Mouse (Mus musculus) lung, adult 18-20 months (tissue): ENCODE results near the gene Akap6.

Experiments
- DNase-seq, 2 experiments: peaks; one replicate each; pipeline ENCODE4 v3.0.0; 2022; ENCODE audit warnings: mixed read lengths in 2 of 2

Gene Akap6

DNA sequence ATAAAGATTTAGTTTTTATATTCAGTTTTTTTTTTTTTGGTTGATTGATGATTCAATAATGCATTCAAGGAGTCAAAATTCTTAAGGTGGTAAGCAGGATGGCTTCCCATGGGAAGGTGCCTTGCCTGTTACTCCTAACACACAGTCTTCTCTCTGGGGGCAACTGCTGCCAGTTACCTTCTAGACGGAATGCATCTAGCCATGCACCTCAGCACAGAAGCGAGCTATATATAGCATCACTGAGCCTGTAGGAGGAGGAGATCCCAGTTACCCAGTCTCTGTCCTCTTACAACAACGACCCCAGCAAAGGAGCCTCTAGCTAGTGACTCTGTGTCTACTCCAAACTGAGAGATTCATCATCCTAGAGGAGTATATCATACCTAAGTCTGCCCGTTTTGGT lies 150.1 kb downstream of the Akap6 start:
- no peak for DNase-seq

DNA sequence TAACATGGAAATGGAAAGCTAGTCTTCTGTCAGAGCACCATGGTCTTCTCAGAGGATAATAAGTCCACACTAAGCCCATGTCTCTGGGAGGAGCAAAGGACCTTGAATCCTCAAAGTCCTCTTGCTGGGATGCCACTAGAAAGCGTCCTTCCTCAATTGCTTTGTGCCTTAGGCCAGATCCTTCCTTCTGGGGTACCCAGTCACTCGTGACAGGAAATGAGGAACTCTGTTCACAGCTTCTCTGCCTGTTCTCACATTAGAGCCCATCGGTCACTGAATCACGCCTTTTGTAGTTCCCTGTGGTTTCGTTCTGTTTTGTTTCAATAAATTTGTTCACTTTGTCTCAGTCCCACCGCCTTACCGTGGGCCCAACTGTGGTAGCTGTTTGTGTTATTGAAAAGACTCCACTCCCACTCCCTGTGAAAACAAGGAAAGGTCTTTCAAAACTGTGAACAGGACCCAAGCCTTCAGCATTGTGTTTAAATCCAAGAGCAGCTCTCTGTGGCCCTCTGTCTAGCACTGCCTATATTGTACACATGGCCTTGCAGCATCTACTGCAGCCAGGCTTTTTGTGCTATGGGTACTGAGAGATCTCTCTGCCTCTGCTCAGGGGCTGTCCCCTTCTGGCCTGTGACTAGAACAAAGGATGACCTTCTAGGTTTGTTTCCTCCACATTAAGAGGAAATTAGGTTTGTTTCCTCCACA lies 151.3 kb downstream of the Akap6 start:
- no peak for DNase-seq

DNA sequence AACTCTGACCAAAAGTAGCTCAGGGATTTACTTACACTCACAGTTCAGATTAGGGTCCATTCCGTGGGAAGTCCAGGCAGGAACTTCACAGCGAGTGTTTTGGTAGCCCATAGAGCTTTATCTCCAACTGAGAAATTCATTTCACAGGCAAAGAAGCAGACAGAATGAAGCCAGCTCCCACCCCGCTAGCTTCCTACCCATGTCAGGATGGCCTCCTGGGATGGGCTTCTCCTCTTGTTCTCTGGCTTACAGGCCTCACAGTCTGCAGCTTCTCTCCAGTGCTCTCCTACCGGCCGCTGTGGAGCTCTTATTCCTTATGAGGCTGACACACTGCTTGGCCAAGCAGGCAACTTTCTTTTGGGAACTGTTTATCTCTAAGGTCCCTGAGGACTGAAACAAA lies 152.0 kb downstream of the Akap6 start:
- no peak for DNase-seq

DNA sequence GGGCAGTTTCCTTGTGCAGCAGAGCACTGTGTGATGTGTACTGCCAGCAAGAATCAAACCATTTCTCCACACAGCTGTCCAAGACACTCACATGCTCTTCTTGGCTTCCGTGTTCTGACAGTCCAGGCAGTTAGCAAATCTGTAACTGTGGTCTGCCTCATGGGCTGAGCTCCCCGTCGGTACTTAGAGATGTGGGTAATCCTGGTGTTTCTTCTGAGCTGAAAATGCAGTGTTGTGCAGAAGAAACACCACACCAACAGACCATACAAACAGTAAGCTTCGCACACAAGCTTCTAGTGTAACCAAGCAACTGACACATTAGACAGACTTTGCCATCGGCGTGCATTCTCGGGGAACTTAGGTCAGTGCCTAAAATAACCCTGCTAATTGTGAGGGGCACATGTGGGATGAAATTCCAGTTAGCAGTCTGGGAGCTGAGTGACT lies 155.1 kb downstream of the Akap6 start:
- no peak for DNase-seq

DNA sequence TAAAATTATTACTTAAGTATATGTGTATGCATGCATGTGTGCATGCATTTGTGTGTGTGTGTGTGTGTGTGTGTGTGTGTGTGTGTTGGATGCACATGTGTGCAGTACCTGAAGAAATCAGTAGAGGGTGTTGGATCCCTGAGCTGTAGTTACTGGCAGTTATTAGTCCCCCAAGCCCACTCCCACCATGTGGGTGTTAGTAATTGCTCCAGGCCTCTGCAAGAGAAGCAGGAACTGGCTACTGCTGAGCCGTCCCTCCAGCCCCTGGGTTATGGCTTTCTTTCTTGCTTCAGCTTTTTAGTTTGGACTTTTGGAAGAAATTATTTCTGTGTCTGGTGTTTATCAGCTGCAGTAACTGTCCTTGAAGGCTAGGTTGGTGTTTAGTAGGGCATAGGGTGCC lies 156.9 kb downstream of the Akap6 start:
- no peak for DNase-seq

DNA sequence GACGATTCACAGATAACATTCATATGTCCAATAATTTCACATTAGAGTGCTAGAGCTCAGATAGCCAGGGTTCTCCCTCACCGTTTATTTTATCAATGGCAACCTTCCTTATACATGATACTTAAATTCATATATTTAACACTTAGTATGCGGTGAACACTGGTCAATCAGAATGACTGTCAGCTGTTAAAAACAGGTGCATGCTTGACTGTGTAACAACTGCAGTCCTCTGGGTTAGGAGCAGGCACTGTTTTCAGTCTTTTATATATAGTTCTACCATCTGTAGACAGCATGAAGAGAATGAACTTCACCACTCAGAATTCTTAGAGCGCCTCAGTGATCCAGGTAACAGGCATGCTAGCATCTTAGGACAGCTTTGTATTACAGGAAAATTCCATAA lies 158.1 kb downstream of the Akap6 start:
- no peak for DNase-seq

DNA sequence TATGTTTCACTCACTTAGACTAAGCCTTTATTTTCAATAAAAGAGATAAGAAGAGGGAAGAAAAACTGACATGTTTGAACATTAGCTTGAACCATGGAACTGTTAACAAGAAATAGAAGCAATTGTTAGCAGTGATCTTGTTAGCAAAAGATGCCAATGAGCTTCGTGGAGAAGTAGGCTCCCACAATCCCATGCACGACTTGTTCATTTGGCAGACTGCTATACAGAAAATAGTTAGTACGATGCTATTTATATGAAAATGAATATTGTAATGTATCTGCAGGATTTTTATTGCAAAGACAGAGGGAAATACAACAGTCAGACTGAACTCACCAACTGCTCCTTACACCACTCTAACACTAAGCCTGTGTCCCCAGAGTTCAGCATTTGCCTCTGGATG lies 162.7 kb downstream of the Akap6 start:
- DNase-seq, result no peak

DNA sequence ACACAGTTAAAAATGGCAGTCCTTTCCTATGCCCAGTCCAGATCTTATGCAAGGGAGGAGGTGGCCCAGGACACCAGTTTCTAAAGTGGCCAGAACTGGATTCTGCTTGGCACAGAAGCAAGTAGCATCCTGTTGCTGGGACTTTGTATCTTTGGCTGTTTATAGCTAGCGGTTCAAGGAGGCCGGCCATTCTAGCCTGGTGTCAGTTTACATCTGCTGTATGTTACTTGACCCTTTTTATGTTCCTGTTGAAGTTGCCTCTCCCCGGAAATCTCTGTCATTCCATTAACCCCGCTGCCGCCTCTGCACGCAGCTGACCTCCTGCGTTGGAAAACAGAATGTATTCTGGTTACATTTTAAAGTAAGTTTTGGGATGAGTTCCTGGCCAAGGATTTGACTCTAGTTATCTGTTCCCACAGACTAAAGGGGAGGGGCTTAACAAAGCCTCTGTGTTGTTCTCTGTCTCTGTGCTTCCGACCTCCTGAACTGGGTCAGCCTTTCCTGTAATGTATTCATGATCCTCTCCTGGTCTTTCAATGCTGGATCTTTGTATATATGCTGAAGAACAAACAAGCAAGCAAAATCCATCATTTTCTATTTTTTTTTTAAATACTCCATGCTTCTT lies 168.9 kb downstream of the Akap6 start:
- DNase-seq, result peak in 1 of 2 experiments; percentile 30

DNA sequence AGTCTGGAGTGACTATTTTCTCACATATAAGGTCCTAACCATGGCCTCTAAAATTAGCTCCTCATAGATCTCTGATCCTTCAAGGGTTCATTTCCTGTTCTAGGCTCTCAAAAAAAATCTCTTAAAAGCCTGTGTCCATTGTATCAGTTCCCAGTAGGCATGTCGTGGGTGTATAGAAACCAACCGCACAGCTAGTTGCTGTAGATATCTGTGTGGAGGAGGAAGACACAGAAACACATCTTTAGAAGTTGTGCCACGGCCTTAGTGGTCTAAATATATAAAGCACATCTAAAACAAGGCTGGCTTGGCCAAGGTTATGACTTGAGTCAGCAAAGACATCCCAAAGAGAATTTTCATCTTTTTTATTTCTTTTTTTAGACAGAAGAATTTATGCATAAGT lies 172.4 kb downstream of the Akap6 start:
- DNase-seq, result no peak

DNA sequence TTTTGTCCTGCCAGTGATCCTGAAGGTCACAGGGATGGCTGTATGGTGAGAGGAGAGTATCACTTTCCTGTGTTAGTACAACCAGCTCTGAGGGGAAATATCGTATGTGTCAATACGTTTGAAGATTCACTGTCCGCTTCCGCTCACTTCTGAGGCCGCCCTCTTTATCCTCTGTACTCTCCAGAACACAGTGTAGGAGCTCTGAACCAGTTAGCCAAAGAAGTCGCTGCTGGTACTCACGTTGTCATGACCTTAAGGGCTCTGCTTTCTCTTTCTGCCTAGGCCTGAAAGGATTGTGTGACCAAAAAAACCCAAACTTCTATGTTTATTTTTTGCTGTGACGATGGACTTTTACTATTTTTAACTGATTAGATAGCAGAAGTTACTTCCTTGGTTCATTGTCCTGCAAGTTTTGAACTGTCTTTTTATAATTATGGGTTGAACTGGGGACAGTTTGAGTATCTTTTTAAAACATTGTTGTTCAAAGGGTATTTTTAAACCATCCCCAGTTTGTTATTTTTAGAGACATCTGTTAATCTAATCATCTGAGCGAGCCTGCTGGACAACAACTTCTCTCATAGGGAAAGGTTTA lies 175.2 kb downstream of the Akap6 start:
- no peak for DNase-seq

DNA sequence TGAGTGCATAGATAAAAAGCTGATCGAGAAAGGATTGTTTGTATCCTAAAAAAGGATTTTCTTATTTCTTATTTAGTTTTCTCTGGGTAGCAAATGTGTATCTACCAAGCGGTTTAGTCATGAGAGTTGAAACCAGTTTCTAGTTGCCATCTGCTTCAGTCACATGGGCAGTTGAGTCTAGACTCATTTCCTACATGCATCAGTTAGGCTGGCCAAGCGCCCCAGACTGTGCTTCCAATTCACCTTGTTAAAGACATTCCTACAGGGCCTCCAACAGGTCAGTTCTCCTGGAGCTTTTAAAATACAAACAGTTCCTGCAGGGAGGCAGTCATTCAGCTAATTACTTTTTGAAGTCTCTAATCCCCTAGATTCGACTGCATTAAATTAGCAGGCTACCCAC lies 176.9 kb downstream of the Akap6 start:
- no peak for DNase-seq

DNA sequence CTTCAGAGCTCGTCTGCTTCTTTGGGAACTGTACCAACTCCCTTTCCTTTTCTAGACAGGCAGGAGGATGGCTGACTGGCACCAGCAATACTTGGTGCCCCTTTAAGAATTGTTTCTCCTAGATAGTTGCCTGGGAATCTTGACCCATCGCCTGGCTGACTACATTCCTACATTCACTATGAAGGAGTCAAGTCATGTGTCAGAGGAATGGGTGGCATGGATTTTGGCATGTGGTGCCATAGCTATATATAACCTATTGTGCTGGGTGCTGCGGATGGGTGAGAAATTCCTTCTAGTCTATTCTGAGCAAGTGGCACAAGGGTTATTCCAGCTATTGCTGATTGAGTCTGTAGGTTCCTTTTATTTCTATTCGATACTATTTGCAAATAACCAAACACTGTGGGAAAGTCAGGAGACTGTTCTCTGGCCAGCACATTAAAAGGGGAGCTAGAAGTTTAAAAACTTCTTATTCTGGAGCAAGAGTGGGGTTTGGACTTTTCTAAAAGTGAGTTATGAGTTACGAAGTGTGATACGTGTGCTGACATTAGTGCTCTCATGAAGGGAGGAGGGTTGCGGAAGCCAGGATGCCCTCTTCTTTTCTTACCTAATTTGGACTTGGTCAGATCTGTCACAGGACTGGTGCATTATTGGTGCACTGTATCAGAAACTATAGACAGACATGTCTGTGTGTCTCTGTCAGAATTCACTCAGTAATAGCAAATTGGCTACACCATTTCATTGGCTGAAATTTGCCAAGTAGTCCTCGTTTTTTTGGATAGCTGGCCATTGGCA lies 178.0 kb downstream of the Akap6 start:
- DNase-seq, result no peak

DNA sequence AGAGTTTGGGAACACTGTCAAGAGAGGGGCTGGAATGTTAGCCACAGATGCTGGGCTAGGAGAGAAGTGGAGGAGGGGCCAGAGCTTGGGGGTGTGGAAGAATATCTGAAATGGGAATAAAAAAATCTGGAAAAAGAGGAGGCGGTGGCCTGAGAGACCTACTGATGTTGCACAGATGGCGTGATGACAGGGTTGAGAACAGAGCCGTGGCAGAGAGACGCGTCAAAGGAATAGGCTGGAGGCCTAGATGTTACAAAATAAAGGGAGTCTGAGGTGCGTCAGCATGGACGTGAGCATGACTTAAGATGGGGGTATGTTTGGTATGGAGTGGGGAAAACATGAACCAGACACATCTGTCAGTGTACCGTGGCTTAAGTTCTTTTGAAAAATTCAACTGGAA lies 180.1 kb downstream of the Akap6 start:
- DNase-seq, result peak; percentile 22 to 59

DNA sequence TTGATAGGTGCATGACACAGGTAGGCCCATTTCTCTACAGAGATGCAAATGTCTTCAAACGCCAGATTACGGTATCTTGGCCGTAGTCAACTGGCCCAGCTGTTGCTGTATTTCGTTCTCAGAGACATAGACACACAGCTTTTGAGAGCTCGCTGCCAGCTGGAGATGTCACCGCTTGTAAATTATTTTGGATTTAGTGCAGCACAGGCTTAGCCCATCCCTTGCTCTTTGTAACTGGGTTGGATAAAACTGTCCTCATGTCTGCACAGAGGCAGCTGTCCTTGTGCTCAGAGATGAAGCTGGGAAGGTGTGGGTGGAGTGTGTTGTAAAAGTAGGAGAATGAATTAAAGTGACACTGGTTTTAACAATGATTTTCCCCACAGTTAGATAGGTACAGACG lies 193.3 kb downstream of the Akap6 start:
- no peak for DNase-seq

DNA sequence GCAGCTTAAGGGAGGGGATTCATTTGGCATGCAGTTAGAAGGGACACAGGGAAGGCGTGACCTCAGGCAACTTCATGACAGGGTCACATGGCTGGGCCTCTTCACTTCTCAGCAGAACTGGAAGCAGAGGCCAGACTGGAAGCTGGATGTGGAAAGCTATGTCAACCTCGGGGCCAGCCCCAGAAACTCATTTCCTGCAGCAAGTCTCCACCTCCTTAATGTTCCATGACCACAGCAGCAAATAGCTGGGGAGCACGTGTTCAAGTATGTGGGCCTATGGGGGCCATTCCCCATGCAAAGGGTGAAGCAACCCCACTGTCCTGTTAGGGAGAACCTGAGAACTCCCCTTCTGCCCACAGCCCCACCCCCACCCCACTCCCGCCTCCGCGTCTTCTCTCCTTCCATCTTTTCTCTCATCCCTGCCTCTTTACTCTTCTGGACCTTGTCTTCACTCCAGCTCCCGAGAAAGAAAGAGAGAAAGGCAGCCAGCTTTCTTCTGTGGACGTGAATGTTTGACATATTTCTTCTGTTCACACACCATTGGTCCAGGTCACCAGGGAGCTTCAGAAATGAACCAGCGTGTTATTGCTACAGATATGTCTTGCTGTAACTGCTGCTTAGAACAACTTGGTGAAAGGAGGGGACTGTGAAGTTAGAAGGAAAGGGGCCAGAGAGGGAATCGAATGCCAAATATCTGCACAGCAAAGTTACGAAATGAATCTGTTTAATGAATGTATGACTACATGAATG lies 194.6 kb downstream of the Akap6 start:
- DNase-seq, result peak in 1 of 2 experiments; percentile 34

DNA sequence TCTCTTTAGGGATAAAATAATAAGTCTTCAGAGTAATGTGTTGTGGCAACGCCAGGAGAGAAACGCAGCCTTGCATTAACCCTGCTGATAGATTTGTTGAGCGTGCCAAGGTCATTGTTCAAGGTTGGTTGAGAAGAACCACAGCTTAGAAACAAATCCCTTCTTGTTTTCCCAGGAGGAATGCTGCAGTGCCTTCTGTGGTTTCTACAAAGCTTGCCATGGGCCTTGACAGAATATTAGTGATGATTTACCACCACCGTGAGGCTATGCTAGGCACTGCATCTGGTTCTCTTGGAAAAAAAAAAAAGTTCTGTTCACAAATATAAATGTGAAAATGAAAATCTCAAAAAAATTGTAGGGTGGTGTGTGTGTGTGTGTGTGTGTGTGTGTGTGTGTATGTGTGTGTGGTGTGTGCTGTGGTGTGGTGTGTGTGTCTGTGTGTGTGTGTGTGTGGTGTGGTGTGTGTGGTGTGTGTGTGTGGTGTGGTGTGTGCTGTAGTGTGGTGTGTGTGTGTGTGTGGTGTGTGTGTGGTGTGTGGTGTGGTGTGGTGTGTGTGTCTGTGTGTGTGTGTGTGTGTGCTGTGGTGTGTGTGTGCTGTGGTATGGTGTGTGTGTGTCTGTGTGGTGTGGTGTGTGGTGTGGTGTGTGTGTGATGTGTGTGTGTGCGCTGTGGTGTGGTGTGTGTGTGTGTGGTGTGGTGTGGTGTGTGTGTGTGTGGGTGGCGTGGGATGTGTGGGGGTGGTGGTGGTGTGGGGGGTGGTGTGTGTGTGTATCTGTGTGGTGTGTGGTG lies 196.7 kb downstream of the Akap6 start:
- DNase-seq, result peak; percentile 13 to 40

DNA sequence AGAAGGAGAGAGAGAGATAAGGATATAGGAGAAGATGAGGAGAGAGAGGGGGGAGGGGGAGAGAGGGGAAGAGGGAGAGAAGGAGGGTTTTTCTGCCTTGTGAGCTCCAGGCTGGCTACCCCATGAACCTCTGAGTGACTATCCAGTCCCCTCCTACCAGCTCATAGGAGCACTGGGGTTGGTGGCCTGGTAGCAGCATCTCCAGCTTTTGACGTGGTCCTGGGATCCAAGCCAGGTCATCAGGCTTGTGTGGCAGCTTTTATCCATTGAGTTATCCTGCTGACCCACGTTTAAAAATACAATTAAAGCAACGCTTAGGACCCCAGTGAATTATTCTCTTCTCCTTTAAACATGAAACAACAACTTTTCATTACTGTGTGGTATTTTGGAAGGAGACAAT lies 197.6 kb downstream of the Akap6 start:
- DNase-seq, result no peak

DNA sequence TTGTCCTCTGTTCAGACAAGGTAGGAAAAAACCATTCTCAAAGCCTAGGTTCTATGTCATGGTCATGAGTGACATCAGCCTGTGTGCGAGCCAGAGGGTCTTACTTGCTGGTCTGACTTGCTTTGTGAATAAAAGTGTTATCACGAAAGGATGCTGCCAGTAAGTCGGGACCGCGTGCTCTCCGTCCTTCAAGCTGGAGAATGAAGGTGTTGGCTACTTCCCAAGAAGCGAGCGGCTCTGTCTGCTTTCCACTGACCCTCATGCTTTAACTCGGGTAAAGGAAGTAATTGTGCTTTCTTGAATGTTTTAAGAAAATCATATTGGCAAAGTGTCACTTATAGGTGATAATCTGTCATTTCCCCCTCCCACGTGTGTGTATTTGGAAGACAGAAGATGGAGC lies 198.9 kb downstream of the Akap6 start:
- DNase-seq, result no peak

DNA sequence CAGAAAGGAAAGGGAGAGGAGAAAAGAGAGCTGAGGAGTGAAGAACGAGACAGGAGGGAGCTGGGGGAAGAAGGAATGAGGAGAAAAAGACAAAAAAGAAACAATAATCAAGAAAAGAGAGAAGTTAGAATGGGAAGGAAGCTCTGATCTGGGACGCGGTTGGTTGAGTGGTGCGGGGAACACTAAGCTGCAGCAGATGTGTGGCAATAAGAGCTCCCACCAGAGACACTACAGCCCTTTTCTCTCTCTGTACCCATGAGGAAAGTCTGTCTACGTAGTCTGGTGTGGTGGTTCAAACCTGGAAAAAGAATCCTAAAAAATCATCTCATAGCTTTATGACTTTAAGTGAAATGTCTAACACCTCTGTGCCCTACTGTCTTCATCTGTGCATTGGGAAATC lies 204.9 kb downstream of the Akap6 start:
- DNase-seq, result no peak

DNA sequence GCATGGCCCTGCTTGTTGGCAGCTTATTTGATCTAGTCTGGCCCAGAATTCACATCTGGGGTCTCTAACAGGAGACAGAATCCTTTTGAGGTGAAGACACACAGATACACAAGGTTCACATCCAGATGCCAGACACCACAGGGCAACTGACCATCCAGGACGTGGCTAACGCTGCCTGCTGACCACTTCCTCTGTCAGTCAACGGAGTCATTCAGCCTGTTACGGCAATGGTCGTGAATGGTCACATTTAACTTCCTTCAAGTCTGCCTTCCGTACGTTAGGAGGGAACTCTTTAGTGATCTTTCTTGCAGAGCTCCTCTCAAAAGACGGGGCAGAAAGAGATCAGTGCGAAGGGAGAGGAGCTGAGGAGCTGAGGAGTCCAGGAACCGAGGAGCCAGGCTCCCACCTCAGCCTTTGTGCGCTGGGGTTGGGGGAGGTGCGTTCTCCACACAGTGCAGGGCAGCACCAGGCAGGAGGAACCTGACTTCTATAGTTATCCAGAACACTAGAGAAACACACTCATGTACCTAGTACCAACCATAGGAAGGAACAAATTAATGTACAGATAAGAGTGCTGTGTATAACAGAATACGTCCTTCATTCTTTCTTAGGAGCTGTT lies 209.4 kb downstream of the Akap6 start:
- DNase-seq, result no peak

DNA sequence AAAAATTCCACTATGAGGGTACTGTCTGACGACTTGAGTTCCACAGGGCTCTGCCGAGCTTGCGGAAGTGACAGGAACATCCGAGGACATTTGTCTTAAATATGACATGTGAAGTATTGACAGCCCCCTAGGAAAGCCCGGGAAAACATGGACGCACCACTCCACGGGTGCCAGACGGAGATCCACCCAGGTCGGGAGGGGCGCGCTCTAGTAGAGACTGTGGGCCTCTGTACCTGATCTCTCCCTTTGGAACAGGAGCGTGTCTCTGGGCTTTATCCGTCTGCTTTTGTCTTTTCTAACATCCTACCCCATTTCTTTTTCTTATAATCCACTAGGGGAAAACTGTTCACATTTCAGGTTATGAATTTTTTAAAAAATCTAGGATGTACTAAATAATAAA lies 211.2 kb downstream of the Akap6 start:
- no peak for DNase-seq

DNA sequence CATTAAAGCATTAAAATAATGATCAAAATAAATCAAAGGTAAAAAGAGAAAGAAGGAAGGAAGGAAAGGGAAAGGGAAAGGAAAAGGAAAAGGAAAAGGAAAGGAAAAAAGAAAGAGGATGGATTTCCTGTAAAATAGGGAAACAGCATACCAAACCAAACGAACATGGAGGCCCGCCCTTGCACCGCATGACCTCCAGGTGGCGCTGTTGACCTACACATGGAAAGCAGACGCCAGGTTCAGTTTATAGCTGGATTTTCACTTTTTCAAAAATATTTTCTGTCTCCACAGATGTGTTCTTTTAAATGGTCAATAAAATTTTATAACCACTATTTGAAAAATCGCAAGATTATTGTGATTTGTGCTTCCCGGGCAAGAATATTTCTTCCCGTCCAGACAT lies 211.6 kb downstream of the Akap6 start:
- peak; percentile 15 to 40 for DNase-seq
